Mouse (Mus musculus) megakaryocyte, adult 5-6 weeks (primary cell): ENCODE results near the gene Vwa2. TPM values are rescaled to one million over a fixed set of nuclear protein-coding genes. Genes with fewer than 3 reads are reported as not detected.
A peak's percentile ranks its signal among the peaks of the same experiment; 100 is the strongest.

Experiments used
- ATAC-seq: 2 replicates; pipeline ENCODE4 v1.8.0; 2016; ENCODE audit warnings: mild to moderate bottlenecking, inconsistent platforms; ENCODE audit not compliant: poor library complexity, severe bottlenecking
- total RNA-seq, 2 experiments: library from RNA; stranded (forward) in 1 of 2; stranded (reverse) in 1 of 2; fragments of 153-499, 151-499 nt in 1 of 2; fragments of 221-1000, 200-1000 nt in 1 of 2; gene quantifications; 2 replicates each; pipeline versions ENCODE4 v1.2.3 to v1.2.4; 2015 to 2017

The Vwa2 gene
- total RNA-seq, 2 experiments from 2014 or later, result not detected

GRCm38 (mm10) chr19:56907850-56908249 is 33.8 kb downstream of the Vwa2 start:
- ATAC-seq, result no peak

DNA sequence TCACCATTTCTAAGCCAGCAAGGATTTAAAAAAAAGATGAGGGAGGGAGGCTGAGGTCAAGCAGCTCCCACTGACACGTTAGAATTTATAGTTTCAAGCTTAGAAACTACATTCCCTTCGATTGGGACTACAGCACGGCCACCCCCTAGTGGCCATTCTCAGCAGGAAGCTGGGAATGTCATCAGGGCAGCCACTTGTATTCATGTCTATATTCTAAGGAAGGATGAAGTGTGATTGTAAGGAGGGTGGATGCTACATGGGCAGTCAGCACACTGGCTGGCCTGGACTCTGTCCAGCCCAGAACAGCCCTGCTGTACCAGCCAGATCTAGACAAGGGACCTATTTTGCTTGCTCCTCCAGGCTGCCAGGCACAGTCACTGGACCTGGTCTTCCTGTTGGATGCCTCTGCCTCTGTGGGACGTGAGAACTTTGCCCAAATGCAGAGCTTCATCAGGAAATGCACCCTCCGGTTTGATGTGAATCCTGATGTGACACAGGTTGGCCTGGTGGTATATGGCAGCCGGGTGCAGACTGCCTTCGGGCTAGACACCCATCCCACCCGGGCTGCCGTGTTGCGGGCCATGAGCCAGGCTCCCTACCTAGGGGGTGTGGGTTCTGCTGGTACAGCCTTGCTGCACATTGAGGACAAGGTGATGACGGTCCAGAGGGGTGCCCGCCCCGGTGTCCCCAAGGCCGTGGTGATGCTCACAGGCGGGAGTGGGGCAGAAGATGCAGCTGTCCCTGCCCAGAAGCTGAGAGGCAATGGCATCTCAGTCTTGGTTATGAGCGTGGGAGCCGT is 34.6 kb downstream of the Vwa2 start:
- no peak for ATAC-seq

DNA sequence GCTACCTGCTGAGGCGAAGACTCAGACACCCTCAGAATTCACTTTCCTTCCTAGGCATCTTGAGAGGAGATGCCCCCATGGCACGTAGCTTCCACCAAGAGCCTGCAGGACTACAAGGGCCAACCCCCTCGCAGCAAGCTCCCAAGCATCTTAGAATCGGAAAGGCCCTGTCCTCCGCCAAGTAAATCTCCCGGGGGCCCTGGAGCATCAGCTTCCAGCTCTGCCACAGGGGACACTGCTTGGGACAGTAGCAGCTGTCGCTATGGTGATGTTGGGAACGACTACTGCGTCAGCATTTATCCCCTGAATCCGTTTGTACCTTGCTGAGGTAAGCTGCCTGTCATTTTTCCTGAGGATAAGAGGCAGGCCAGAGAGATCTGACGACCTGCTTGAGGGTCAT is 36.5 kb downstream of the Vwa2 start:
- no peak for ATAC-seq

GRCm38 (mm10) chr19:56913761-56914160 is 39.7 kb downstream of the Vwa2 start:
- no peak for ATAC-seq

DNA sequence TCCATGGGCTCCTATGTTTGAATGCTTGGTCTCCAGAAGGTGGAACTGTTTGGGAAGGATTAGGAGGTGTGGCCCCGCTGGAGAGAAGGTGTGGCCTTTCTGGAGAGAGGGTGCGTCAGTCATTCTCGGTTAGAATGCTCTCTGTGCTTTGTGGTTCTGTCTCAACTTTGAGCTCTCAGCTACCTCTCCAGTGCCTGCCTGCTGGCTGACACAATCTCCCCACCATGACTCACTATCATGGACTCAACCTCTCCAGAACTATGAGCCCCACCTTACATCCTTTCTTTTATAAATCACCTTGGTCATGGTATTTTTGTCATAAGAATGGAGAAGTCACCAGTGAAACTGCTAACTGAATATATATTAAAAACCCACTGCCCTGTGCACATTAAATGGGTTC is 40.6 kb downstream of the Vwa2 start:
- ATAC-seq, result no peak

DNA sequence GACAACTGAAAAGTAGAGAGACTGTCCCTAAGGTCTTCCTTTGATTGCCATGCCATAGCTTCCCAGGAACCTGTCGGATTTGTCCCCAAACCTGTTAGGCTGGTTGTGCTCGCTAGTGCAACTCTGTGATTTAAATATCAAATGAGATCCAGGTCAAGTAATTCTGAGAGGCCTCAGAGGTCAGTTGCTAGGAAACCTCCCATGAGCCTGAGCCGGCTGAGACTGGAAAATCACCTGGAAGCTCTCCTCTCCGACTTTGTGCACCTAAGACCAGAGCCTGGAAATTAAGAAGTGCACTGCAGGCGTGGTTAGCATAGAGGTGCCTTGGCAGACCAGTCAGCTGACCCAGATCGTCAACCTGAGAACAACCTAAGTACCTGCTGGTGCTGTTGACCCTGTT is 41.0 kb downstream of the Vwa2 start:
- ATAC-seq, result no peak

- ATAC-seq, result peak; percentile 52
Measured at GRCm38 (mm10) chr19:56919628-56920027, 45.6 kb downstream of the Vwa2 start.

GRCm38 (mm10) chr19:56920232-56920631 is 46.2 kb downstream of the Vwa2 start:
- no peak for ATAC-seq

GRCm38 (mm10) chr19:56921744-56922143 is 47.7 kb downstream of the Vwa2 start:
- no peak for ATAC-seq

GRCm38 (mm10) chr19:56929392-56929791 is 55.3 kb downstream of the Vwa2 start:
- ATAC-seq, result no peak

DNA sequence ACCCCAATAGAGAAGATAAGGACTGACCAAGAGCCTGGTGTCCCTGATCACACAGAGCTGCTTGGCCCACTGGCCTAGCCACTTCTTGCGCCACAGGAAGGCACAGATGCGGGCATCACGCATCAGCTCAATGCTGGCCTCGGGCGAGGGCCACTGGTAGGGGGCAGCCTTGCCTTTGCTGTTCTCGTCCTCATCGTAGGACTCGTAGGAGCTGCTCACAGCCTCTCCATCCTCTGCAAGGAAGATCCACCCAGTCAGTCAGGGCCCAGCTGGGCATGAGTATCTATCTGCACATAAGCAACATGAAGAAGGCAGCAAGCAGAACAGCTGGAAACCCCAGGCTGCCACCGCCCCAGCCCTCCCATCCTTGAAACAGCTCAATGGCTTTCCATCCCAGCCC is 56.0 kb downstream of the Vwa2 start:
- ATAC-seq, result no peak

GRCm38 (mm10) chr19:56933800-56934199 is 59.8 kb downstream of the Vwa2 start:
- ATAC-seq, result no peak

GRCm38 (mm10) chr19:56935111-56935510 is 61.1 kb downstream of the Vwa2 start:
- no peak for ATAC-seq

DNA sequence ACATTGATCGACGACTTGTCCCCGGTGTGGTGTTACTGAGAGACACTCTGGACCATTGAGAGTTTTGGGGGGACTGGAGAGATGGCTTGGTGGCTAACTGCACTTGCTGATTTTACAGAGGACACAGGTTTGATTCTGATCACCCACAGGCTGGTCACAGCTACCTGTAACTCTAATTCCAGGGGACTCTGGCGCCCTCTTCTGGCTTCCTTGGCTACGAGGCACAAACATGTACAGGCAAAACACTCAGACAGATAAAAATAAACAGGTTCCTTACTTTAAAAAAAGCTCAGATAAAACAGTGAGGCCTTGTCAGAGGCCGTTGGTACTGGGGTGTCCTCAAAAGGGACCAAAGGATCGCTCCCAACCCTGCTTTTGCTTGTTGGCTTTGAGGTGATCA is 61.7 kb downstream of the Vwa2 start:
- no peak for ATAC-seq

DNA sequence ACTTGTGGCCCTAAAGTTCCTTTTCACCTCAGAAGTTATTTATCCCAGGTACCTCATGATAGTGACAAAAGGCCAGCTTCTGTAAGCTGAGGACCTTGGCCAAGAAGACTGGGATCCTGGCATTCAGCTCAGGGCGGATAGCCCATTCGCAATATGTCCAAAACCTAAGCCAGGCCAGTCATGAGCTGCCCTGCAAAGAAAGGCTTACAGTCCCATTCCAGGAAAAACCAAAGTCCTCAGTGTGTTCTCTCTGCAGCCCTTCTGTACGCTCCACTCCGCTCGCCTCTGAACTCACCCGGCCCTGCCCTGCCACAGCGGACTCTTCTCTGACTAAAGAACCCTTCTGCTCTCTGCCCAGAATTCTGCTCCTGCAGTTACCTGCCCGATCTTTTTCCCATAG is 62.2 kb downstream of the Vwa2 start:
- ATAC-seq, result no peak

- no peak for ATAC-seq
Measured at GRCm38 (mm10) chr19:56937911-56938310, 63.9 kb downstream of the Vwa2 start.

GRCm38 (mm10) chr19:56939826-56940225 is 65.8 kb downstream of the Vwa2 start:
- ATAC-seq, result no peak

GRCm38 (mm10) chr19:56940507-56940906 is 66.5 kb downstream of the Vwa2 start:
- no peak for ATAC-seq

DNA sequence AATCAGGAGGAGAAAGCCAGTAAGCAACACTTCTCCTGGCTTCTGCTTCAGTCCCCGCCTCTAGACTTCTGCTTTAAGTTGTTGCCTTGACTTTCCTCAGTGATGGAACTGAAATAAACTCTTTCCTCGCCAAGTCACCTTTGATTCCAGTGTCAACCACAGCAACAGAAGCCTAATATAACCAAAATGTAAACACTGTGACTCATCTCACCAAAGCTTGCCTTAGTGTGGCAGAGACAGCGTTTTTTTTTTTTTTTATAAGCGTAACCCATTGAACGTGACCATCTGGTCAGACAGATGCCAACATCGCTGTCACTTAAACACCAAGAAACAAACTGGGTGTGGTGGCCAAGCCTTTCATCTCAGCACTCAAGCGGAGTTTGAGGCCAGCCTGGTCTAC is 68.2 kb downstream of the Vwa2 start:
- ATAC-seq, result no peak

GRCm38 (mm10) chr19:56944211-56944610 is 70.2 kb downstream of the Vwa2 start:
- no peak for ATAC-seq

- ATAC-seq, result no peak
Measured at GRCm38 (mm10) chr19:56944826-56945225, 70.8 kb downstream of the Vwa2 start.

DNA sequence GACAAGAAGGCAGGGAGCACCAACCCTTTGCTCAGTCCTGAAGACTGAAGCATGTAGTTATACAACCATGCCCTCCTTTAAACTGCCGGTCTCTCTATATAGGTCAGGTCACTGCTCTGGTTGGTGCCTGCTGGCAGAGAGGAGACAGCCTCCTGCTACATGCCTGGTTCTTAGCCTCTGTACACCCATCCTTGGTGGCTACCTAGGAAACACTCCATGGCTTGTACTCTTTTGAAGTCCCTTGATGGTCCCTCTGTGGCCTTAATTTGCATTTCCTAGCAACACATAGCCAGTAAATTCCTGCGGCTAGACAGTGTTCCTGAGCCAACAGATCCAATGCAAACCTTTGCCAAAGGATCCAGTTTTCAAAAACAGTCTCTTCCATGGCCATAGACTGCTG is 71.6 kb downstream of the Vwa2 start:
- ATAC-seq, result no peak

- ATAC-seq, result no peak
Measured at GRCm38 (mm10) chr19:56946277-56946676, 72.2 kb downstream of the Vwa2 start.
